Mouse (Mus musculus) CH12.LX (cell line): ENCODE results near the gene Pmf1. TPM values are rescaled to one million over a fixed set of nuclear protein-coding genes. Genes with fewer than 3 reads are reported as not detected.

Experiments
- DNase-seq: peaks from one replicate; pipeline ENCODE4 v3.0.0-alpha.2; 2013; ENCODE audit errors: extremely low read depth
- H3K27ac ChIP-seq: 2 replicates; pipeline ENCODE4 v1.5.1; 2012; ENCODE audit warnings: low read depth, mild to moderate bottlenecking, control low read depth, moderate library complexity; ENCODE audit not compliant: insufficient read depth
- H3K27me3 ChIP-seq: replicated peaks from 2 replicates; pipeline ENCODE3; 2012; ENCODE audit warnings: inconsistent platforms
- H3K36me3 ChIP-seq, 2 experiments: replicated peaks in 1 of 2; 2 replicates each; pipeline versions ENCODE3 to v1.6.1; 2012; ENCODE audit warnings: inconsistent platforms in 1 of 2, low read length in 1 of 2, mild to moderate bottlenecking in 1 of 2, mixed read lengths in 1 of 2, moderate library complexity in 1 of 2; ENCODE audit not compliant: control insufficient read depth in 1 of 2, insufficient read depth in 1 of 2
- H3K4me1 ChIP-seq, 2 experiments: 2 replicates each; pipeline ENCODE4 v1.6.1; 2012; ENCODE audit warnings: inconsistent platforms in 1 of 2, moderate library complexity in 1 of 2; ENCODE audit not compliant: insufficient read depth in 2 of 2, control insufficient read depth in 1 of 2
- H3K4me2 ChIP-seq: 2 replicates; pipeline ENCODE4 v1.6.1; 2012; ENCODE audit warnings: low read depth, mild to moderate bottlenecking, control low read depth; ENCODE audit not compliant: poor library complexity, insufficient read depth, severe bottlenecking
- H3K4me3 ChIP-seq, 3 experiments: fragments of 150-350 bp in 1 of 3; sonication (generic) in 1 of 3; replicated peaks in 1 of 3; 2 replicates each; pipeline versions ENCODE3 to v1.5.1; 2011 to 2012; ENCODE audit warnings: low read depth in 2 of 3, low read length in 2 of 3, mild to moderate bottlenecking in 2 of 3, moderate library complexity in 2 of 3, control low read depth in 1 of 3, improper control_type of control experiment in 1 of 3, inconsistent platforms in 1 of 3, mixed read lengths in 1 of 3; ENCODE audit not compliant: poor library complexity in 1 of 3
- H3K79me2 ChIP-seq: replicated peaks from 2 replicates; pipeline ENCODE4 v1.6.1; 2012; ENCODE audit warnings: mild to moderate bottlenecking, moderate library complexity; ENCODE audit not compliant: control insufficient read depth, poor library complexity, insufficient read depth, severe bottlenecking; ENCODE audit errors: extremely low read depth
- H3K9ac ChIP-seq: 2 replicates; pipeline ENCODE4 v1.6.1; 2012; ENCODE audit warnings: low read depth, mild to moderate bottlenecking, control low read depth, moderate library complexity; ENCODE audit not compliant: insufficient read depth
- H3K9me3 ChIP-seq: replicated peaks from 2 replicates; pipeline ENCODE3; 2012; ENCODE audit warnings: low read length, inconsistent platforms, mixed read lengths
- BHLHE40 ChIP-seq: IDR thresholded peaks from 2 replicates; pipeline ENCODE4 v1.6.1; 2011; ENCODE audit warnings: mild to moderate bottlenecking, low read depth, low read length, improper control_type of control experiment
- CHD1 ChIP-seq: IDR thresholded peaks from 2 replicates; pipeline ENCODE4 v1.6.1; 2012; ENCODE audit warnings: low read depth, low read length, improper control_type of control experiment, inconsistent platforms
- CTCF ChIP-seq, 2 experiments: IDR thresholded peaks in 1 of 2; conservative IDR thresholded peaks in 1 of 2; 2 replicates each; pipeline ENCODE4 v1.5.1; 2011 to 2012; ENCODE audit warnings: low read depth in 2 of 2, low read length in 2 of 2, improper control_type of control experiment in 1 of 2, inconsistent platforms in 1 of 2, mild to moderate bottlenecking in 1 of 2, moderate library complexity in 1 of 2
- EP300 ChIP-seq: IDR thresholded peaks from 2 replicates; pipeline ENCODE4 v1.6.1; 2011; ENCODE audit warnings: low read length, improper control_type of control experiment
- ETS1 ChIP-seq: conservative IDR thresholded peaks from 2 replicates; pipeline ENCODE4 v1.6.1; 2012; ENCODE audit warnings: low read depth, mild to moderate bottlenecking, inconsistent platforms, low read length, improper control_type of control experiment, moderate library complexity
- HCFC1 ChIP-seq: IDR thresholded peaks from 2 replicates; pipeline ENCODE4 v1.6.1; 2012; ENCODE audit warnings: low read depth, mild to moderate bottlenecking, inconsistent platforms, low read length, improper control_type of control experiment
- IRF4 ChIP-seq: IDR thresholded peaks from 2 replicates; pipeline ENCODE4 v1.6.1; 2014; ENCODE audit warnings: low read depth, mild to moderate bottlenecking, inconsistent platforms, low read length, improper control_type of control experiment
- JUN ChIP-seq: IDR thresholded peaks from 2 replicates; pipeline ENCODE4 v1.6.1; 2011; ENCODE audit warnings: low read depth, mild to moderate bottlenecking, low read length, improper control_type of control experiment, moderate library complexity; ENCODE audit not compliant: insufficient read depth
- JUND ChIP-seq: conservative IDR thresholded peaks from 2 replicates; pipeline ENCODE4 v1.6.1; 2011; ENCODE audit warnings: low read depth, low read length, improper control_type of control experiment
- MAFK ChIP-seq: IDR thresholded peaks from 2 replicates; pipeline ENCODE4 v1.6.1; 2011; ENCODE audit warnings: low read length, improper control_type of control experiment; ENCODE audit not compliant: insufficient replicate concordance
- MEF2A ChIP-seq: IDR thresholded peaks from 2 replicates; pipeline ENCODE4 v1.6.1; 2014; ENCODE audit warnings: low read depth, mild to moderate bottlenecking, inconsistent platforms, low read length, improper control_type of control experiment, borderline replicate concordance
- MXI1 ChIP-seq: IDR thresholded peaks from 2 replicates; pipeline ENCODE4 v1.6.1; 2011; ENCODE audit warnings: mild to moderate bottlenecking, low read depth, low read length, improper control_type of control experiment
- MYC ChIP-seq: IDR thresholded peaks from 2 replicates; pipeline ENCODE4 v1.6.1; 2011; ENCODE audit warnings: low read depth, mild to moderate bottlenecking, improper control_type of control experiment, low read length
- NRF1 ChIP-seq: IDR thresholded peaks from 2 replicates; pipeline ENCODE4 v1.6.1; 2014; ENCODE audit warnings: low read depth, mild to moderate bottlenecking, inconsistent platforms, low read length, improper control_type of control experiment, moderate library complexity
- PAX5 ChIP-seq: IDR thresholded peaks from 2 replicates; pipeline ENCODE4 v1.6.1; 2012; ENCODE audit warnings: low read length, inconsistent platforms, mixed read lengths
- POLR2AphosphoS2 ChIP-seq: IDR thresholded peaks from 2 replicates; pipeline ENCODE4 v1.6.1; 2011; ENCODE audit warnings: low read depth, low read length, improper control_type of control experiment
- RAD21 ChIP-seq: IDR thresholded peaks from 2 replicates; pipeline ENCODE4 v1.6.1; 2011; ENCODE audit warnings: low read depth, mild to moderate bottlenecking, low read length, improper control_type of control experiment, moderate library complexity
- SIN3A ChIP-seq: IDR thresholded peaks from 2 replicates; pipeline ENCODE4 v1.6.1; 2012; ENCODE audit warnings: low read length, improper control_type of control experiment, inconsistent platforms
- SMC3 ChIP-seq: IDR thresholded peaks from 2 replicates; pipeline ENCODE4 v1.6.1; 2011; ENCODE audit warnings: low read depth, low read length, improper control_type of control experiment
- TBP ChIP-seq: conservative IDR thresholded peaks from 2 replicates; pipeline ENCODE4 v1.6.1; 2011; ENCODE audit warnings: low read depth, low read length, improper control_type of control experiment
- TCF12 ChIP-seq: IDR thresholded peaks from 2 replicates; pipeline ENCODE4 v1.6.1; 2014; ENCODE audit warnings: low read depth, mild to moderate bottlenecking, inconsistent platforms, low read length, improper control_type of control experiment
- ZC3H11A ChIP-seq: IDR thresholded peaks from 2 replicates; pipeline ENCODE4 v1.6.1; 2012; ENCODE audit warnings: low read depth, mild to moderate bottlenecking, inconsistent platforms, low read length, improper control_type of control experiment
- ZMIZ1 ChIP-seq: IDR thresholded peaks from 2 replicates; pipeline ENCODE4 v1.6.1; 2012; ENCODE audit warnings: low read depth, mild to moderate bottlenecking, inconsistent platforms, low read length, improper control_type of control experiment
- dilution Hi-C: fragments of 300-500 bp; cut with MboI; formaldehyde crosslinking; loops from 2 replicates; pipeline ENCODE4 v1.14.3; 2020; ENCODE audit warnings: low sequenced_read_pairs; ENCODE audit not compliant: extremely low pct_unique_long_range_greater_than_20kb, extremely low pct_ligation_motif_present
- in situ Hi-C: fragments of 300-500 bp; cut with MboI; formaldehyde crosslinking; loops from 3 replicates; pipeline ENCODE4 v1.14.3; 2019; ENCODE audit warnings: low sequenced_read_pairs, low pct_ligation_motif_present, low pct_unique_long_range_greater_than_20kb, mixed read lengths
- polyA plus RNA-seq: library from polyadenylated mRNA; unstranded; fragments of >175 nt; gene quantifications from 2 replicates; pipeline ENCODE4 v1.2.1, GENCODE M21; 2012; ENCODE audit warnings: low read depth; ENCODE audit not compliant: insufficient read length
- total RNA-seq, 2 experiments: library from RNA; depleted of rRNA; stranded (reverse); fragments of 300-350 nt in 1 of 2; fragments of >200 nt in 1 of 2; gene quantifications; 2 replicates each; pipeline ENCODE4 v1.2.3; 2012 to 2014

The Pmf1 gene
- total and polyA plus RNA-seq, 3 experiments: 99.9 to 144 (median 104) TPM

DNA sequence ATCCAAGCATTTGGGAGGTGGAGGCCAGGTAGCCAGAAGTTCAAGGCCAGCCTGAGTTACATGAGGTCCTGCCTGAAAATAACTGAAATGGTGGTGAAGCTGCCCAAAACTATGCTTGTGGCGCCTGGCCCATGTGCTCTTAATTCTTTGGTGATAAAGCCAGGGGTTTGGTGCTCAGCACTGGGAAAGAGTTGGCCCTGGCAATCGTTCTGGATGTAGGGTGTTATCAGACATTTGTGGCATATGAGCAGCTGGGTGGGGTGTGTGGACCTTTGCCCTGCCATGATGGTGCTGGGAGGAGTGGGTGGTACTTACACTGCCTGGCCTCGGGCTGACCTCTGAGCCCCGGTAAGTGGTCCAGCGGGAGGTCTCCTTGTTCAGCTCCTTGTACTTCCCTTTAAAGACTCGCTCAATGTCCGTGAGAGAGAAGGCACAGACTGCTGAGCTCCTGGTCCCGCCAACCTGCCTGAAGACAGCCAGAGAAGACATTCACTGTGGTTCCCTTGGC lies 37.6 kb upstream of the Pmf1 start:
- H3K4me2 ChIP-seq: no peak overlapping the region
- H3K36me3 ChIP-seq: no peaks in the 10 kb centered on the region
- in situ Hi-C loops (no loop called here), dilution Hi-C loops (no loop called here)
- peaks cover 5 to 20% of the 10 kb centered on the region in 2 experiments for H3K4me1 ChIP-seq
- no peak overlapping the region for H3K4me3 ChIP-seq
- TF ChIP-seq MAFK: no peak
- TF ChIP-seq CTCF (conservative IDR thresholded peaks at IDR 0.05 in 1 of 2, IDR thresholded peaks at IDR 0.05 in 1 of 2; ENCODE audit: low read depth in 2 of 2, low read length in 2 of 2): no peak
- TF ChIP-seq RAD21: no peak
- TF ChIP-seq MYC: no peak
- no peak for TF ChIP-seq SMC3
- no peak for TF ChIP-seq ZC3H11A
- TF ChIP-seq, all 38 proteins: peak for 0
- Histone ChIP-seq H3K27me3 (no peaks in the 10 kb centered on the region), H3K27ac (no peak overlapping the region), H3K9ac (no peak overlapping the region), H3K79me2 (no peaks in the 10 kb centered on the region), H3K9me3 (no peaks in the 10 kb centered on the region)
- no peak for DNase-seq

DNA sequence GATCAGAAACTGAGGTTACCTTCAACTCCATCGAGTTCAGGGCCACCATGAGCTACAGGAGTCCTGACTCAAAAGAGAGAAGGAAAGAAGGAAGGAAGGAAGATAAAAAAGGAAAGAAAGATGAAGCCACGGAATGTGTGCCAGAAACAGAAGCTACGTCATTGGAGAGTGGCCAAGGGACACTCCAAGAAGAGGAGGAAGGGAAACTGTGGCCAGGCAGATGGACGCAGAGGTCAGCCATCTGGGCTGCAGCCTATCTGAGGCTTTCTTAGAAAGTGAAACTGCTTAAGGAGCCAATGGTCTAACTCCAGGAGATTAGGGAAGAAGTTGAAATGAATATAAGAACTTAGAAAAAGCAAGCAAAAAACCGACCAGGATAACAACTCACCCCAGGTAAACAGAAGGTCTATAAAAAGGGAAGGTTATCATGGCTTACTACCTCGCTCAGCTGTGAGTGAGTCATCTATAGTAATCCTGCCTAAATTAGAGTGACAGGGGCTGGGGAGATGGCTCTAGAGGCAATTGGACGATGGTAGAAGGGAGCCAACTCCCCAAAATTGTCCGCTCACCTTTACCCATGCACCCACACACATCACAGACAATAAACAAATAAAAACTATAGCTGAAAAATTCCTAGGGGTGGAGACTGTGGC lies 36.5 kb upstream of the Pmf1 start:
- DNase-seq: no peak
- Histone ChIP-seq H3K27ac (no peak overlapping the region), H3K36me3 (no peaks in the 10 kb centered on the region), H3K4me2 (peak overlapping the region; percentile 58), H3K27me3 (no peaks in the 10 kb centered on the region), H3K9me3 (no peaks in the 10 kb centered on the region), H3K9ac (0 out of 2 replicates have a peak overlapping the region, but pooled peaks have one; percentile 4), H3K79me2 (no peaks in the 10 kb centered on the region), H3K4me1 (peaks cover 5 to 22% of the 10 kb centered on the region in 2 experiments), H3K4me3 (no peak overlapping the region)
- dilution Hi-C loops: no loop called here
- in situ Hi-C loops: no loop called here
- TF ChIP-seq SIN3A (peak; percentile 28; the same call in 1 of the 2 replicates), NRF1 (no peak), JUND (peak; percentile 33), IRF4 (0 out of 2 replicates have a peak, but pooled peaks have one; percentile 14), MEF2A (peak; percentile 57; the same call in 1 of the 2 replicates)

DNA sequence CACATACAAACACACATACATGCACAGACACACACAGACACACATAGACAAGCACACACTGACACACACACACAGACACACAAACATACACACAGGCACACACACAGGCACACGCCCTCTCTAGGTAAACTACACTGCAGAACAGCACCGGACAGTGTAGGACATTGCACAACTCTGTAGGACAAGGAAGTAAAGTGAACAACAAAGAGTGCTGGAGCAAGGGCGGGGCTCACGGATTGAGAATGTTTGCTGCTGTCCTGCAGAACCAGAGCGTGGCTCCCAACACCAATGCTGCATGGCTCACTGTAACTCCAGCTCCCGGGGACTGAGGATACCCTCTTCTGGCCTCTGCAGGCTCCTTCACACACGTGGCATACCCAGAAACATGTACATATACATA lies 32.8 kb upstream of the Pmf1 start:
- Histone ChIP-seq H3K9me3 (no peaks in the 10 kb centered on the region), H3K79me2 (no peaks in the 10 kb centered on the region), H3K9ac (no peak overlapping the region), H3K4me1 (peaks cover 5 to 37% of the 10 kb centered on the region in 2 experiments), H3K4me2 (no peak overlapping the region), H3K4me3 (no peak overlapping the region), H3K36me3 (peaks cover 0 to 8% of the 10 kb centered on the region in 2 experiments), H3K27ac (no peak overlapping the region), H3K27me3 (no peaks in the 10 kb centered on the region)
- DNase-seq: no peak
- TF ChIP-seq EP300: no peak
- no peak for TF ChIP-seq HCFC1
- TF ChIP-seq SMC3: no peak
- TF ChIP-seq TCF12: no peak
- TF ChIP-seq ZC3H11A: no peak
- TF ChIP-seq PAX5: no peak
- TF ChIP-seq RAD21: no peak
- no peak for TF ChIP-seq NRF1
- no peak for TF ChIP-seq MYC
- no peak for TF ChIP-seq ETS1
- TF ChIP-seq POLR2AphosphoS2: no peak
- no peak for TF ChIP-seq CHD1
- TF ChIP-seq MXI1: no peak
- TF ChIP-seq BHLHE40: no peak
- TF ChIP-seq TBP: no peak
- no peak for TF ChIP-seq JUN
- no peak for TF ChIP-seq ZMIZ1
- dilution Hi-C loops (no loop called here), in situ Hi-C loops (no loop called here)
